In genomic region chr1:61316261-61316660, GRCm38 (mm10) we compare ENCODE assay signal across 23 mouse cellular contexts.
"Had no signal": no experiment of that assay in that cellular context is flagged by ENCODE, and none has a peak within 500 bp of the region (broad histone marks: within the 10 kb centered on the region; RNA-seq: fewer than 3 reads in every experiment).

No protein-coding gene starts in this region.

- DNase-seq: gastrocnemius, adult 2 months; gastrocnemius, postnatal 10 days; gastrocnemius, postnatal 25 days; heart, postnatal 14 days; heart, postnatal 4 days; kidney, adult 18-20 months; kidney, postnatal 10 days; kidney, postnatal 4 days; liver; liver, embryonic 13.5 days had no signal

- H3K27ac ChIP-seq: gastrocnemius, adult 2 months; heart, embryonic 13.5 days; heart, embryonic 15.5 days; hindbrain, embryonic 10.5 days; hindbrain, embryonic 12.5 days; hindbrain, embryonic 14.5 days; intestine, embryonic 15.5 days; left cerebral cortex, adult 2 months; limb, embryonic 10.5 days; limb, embryonic 12.5 days; liver, embryonic 13.5 days; liver, embryonic 15.5 days had no signal

- ATAC-seq: hindbrain, embryonic 16.5 days; inflammation-experienced regulatory T-cells, adult 6 months; intestine, embryonic 15.5 days; intestine, postnatal 0 days had no signal

- H3K4me3 ChIP-seq: gastrocnemius, adult 2 months; heart, embryonic 13.5 days; heart, embryonic 15.5 days; hindbrain, embryonic 10.5 days; hindbrain, embryonic 12.5 days; intestine, embryonic 15.5 days; left cerebral cortex, adult 2 months; limb, embryonic 10.5 days; limb, embryonic 12.5 days; liver, embryonic 13.5 days; liver, embryonic 15.5 days had no signal
